Mouse (Mus musculus): ENCODE measurements around the gene Batf2.

DNA sequence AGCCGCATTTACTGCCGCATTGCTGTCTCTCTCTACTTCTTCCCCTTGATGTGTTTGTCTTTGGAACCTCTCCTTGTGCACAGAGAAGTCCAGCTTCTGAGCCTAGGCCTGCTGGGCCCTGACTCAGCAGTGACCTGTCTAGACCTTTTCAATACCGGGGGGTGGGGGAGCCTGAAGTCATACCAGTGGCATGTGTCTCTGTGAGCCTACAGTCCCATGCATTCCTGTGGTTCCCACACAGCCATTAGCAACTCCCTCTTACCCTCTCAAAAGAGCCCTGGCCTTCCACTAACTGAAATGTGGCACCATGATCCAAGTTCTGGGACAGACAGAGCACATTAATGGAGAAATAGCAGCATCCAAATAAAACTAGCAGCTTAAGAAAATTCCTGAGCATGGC, 4.4 kb upstream of the Batf2 start:
- TF ChIP-seq GATA1 (IDR thresholded peaks at IDR 0.05; ENCODE audit: low read length): no peak
- TF ChIP-seq TAL1 (IDR thresholded peaks at IDR 0.05; ENCODE audit: low read length): no peak
